Mouse (Mus musculus): ENCODE results near the gene Gm29609.

- no peak for TF ChIP-seq GATA1 (IDR thresholded peaks at IDR 0.05; ENCODE audit: low read length)
- no peak for TF ChIP-seq TAL1 (IDR thresholded peaks at IDR 0.05; ENCODE audit: low read length)
Observed at GRCm38 (mm10) chr5:31194486-31195485, 15.1 kb upstream of the Gm29609 start.

Measured in erythroblast, embryonic 14.5 days (primary cell).